Mouse (Mus musculus) kidney, embryonic 14.5 days (tissue): ENCODE data around the gene Olfr492. TPM values are rescaled to one million over a fixed set of nuclear protein-coding genes. Genes with fewer than 3 reads are reported as not detected.

ENCODE experiments used
- ATAC-seq: fragments of 200-750 bp; cut with Nextera tagmentation; 2 replicates; pipeline ENCODE4 v1.8.0; 2017; ENCODE audit warnings: moderate number of reproducible peaks, mild to moderate bottlenecking, moderate TSS enrichment, moderate library complexity; ENCODE audit not compliant: low FRiP score, low TSS enrichment
- H3K27ac ChIP-seq: fragments of 300-500 bp; sonication (generic); 2 replicates; pipeline ENCODE4 v1.5.1; 2014; ENCODE audit warnings: low read depth, mild to moderate bottlenecking, low read length, moderate library complexity, mixed read lengths
- H3K27me3 ChIP-seq: fragments of 300-500 bp; sonication (generic); 2 replicates; pipeline ENCODE4 v1.6.1; 2014; ENCODE audit warnings: mild to moderate bottlenecking, low read length; ENCODE audit not compliant: control insufficient read depth, insufficient read depth
- H3K36me3 ChIP-seq: fragments of 300-500 bp; sonication (generic); 2 replicates; pipeline ENCODE4 v1.6.1; 2014; ENCODE audit warnings: low read length, mixed read lengths; ENCODE audit not compliant: control insufficient read depth, insufficient read depth
- H3K4me1 ChIP-seq: fragments of 300-500 bp; sonication (generic); 2 replicates; pipeline ENCODE4 v1.6.1; 2014; ENCODE audit warnings: low read length, mixed read lengths; ENCODE audit not compliant: control insufficient read depth, insufficient read depth
- H3K4me2 ChIP-seq: fragments of 300-500 bp; sonication (generic); replicated peaks from 2 replicates; pipeline ENCODE4 v1.6.1; 2014; ENCODE audit warnings: low read depth, mild to moderate bottlenecking, low read length
- H3K4me3 ChIP-seq: fragments of 300-500 bp; sonication (generic); 2 replicates; pipeline ENCODE4 v1.5.1; 2014; ENCODE audit warnings: mild to moderate bottlenecking, low read length
- H3K9ac ChIP-seq: fragments of 300-500 bp; sonication (generic); 2 replicates; pipeline ENCODE4 v1.6.1; 2014; ENCODE audit warnings: low read depth, mild to moderate bottlenecking, low read length, moderate library complexity
- H3K9me3 ChIP-seq: fragments of 300-500 bp; sonication (generic); 2 replicates; pipeline ENCODE4 v1.6.1; 2016; ENCODE audit warnings: low read length; ENCODE audit not compliant: control insufficient read depth
- WGBS: fragments of 180-500 bp; shearing (Covaris S2); extraction: QIAGEN DNeasy Blood & Tissue Kit; methylation state at CpG from one replicate; pipeline ENCODE4 v1.1.7; 2014; 5-methylcytosine and 5-hydroxymethylcytosine counted together
- polyA plus RNA-seq: library from polyadenylated mRNA; unstranded; fragments of >200 nt; fragmentation: Nextera tagmentation; extraction: Ambion mirVana; gene quantifications from 2 replicates; pipeline ENCODE4 v1.2.1, GENCODE M21; 2014

The Olfr492 gene
- not detected in 2 replicates for polyA plus RNA-seq

- H3K4me1 ChIP-seq: no peaks in the 10 kb centered on the region
- H3K27me3 ChIP-seq: no peaks in the 10 kb centered on the region
- no peak for ATAC-seq
- no peak within 1 kb of the TSS for H3K4me2 ChIP-seq
- no peak within 1 kb of the TSS for H3K27ac ChIP-seq
- no peaks in the 10 kb centered on the region for H3K36me3 ChIP-seq
- no peak within 1 kb of the TSS for H3K9ac ChIP-seq
- no peaks in the 10 kb centered on the region for H3K9me3 ChIP-seq
- 79% methylated on average over 2 of the region's 2 CpGs for WGBS
- H3K4me3 ChIP-seq: no peak within 1 kb of the TSS
These were observed at the start of gene Olfr492 for GRCm38 (mm10) chr7:108323574-108323973. TSS of gene Olfr492 (minus strand) at chr7:108323674.

- Histone ChIP-seq H3K9ac (no peak within 1 kb of the TSS), H3K4me1 (no peaks in the 10 kb centered on the region), H3K9me3 (no peaks in the 10 kb centered on the region), H3K27me3 (no peaks in the 10 kb centered on the region), H3K4me2 (no peak within 1 kb of the TSS), H3K36me3 (no peaks in the 10 kb centered on the region), H3K4me3 (no peak within 1 kb of the TSS), H3K27ac (no peak within 1 kb of the TSS)
- ATAC-seq: no peak
- 80% methylated on average over 3 of the region's 3 CpGs for WGBS
These were observed 41.6 kb upstream of the Olfr492 start, which contains the start of gene Olfr494 for GRCm38 (mm10) chr7:108365035-108365434. TSS of gene Olfr494 (plus strand) at chr7:108365335.

GRCm38 (mm10) chr7:108346879-108347278 lies 23.4 kb upstream of the Olfr492 start, which contains the start of gene Olfr493:
TSS of gene Olfr493 (minus strand) at chr7:108346979.
- WGBS: 79% methylated on average over 1 of the region's 1 CpGs
- Histone ChIP-seq H3K4me3 (no peak within 1 kb of the TSS), H3K4me2 (no peak within 1 kb of the TSS), H3K4me1 (no peaks in the 10 kb centered on the region), H3K27ac (no peak within 1 kb of the TSS), H3K9ac (no peak within 1 kb of the TSS), H3K9me3 (no peaks in the 10 kb centered on the region), H3K36me3 (no peaks in the 10 kb centered on the region), H3K27me3 (no peaks in the 10 kb centered on the region)
- no peak for ATAC-seq

- H3K9me3 ChIP-seq: no peaks in the 10 kb centered on the region
- no peak within 1 kb of the TSS for H3K4me2 ChIP-seq
- 61% methylated on average over 1 of the region's 1 CpGs for WGBS
- no peaks in the 10 kb centered on the region for H3K27me3 ChIP-seq
- no peaks in the 10 kb centered on the region for H3K36me3 ChIP-seq
- H3K9ac ChIP-seq: no peak within 1 kb of the TSS
- ATAC-seq: no peak
- H3K27ac ChIP-seq: no peak within 1 kb of the TSS
- H3K4me1 ChIP-seq: no peaks in the 10 kb centered on the region
- no peak within 1 kb of the TSS for H3K4me3 ChIP-seq
These were observed 10.3 kb downstream of the Olfr492 start, which contains the start of gene Olfr491 for GRCm38 (mm10) chr7:108313151-108313550. TSS of gene Olfr491 (plus strand) at chr7:108313451.

- no peak within 1 kb of the TSS for H3K9ac ChIP-seq
- H3K27me3 ChIP-seq: no peaks in the 10 kb centered on the region
- no peak within 1 kb of the TSS for H3K27ac ChIP-seq
- no peaks in the 10 kb centered on the region for H3K9me3 ChIP-seq
- H3K4me3 ChIP-seq: no peak within 1 kb of the TSS
- H3K4me1 ChIP-seq: no peaks in the 10 kb centered on the region
- no peak within 1 kb of the TSS for H3K4me2 ChIP-seq
- H3K36me3 ChIP-seq: no peaks in the 10 kb centered on the region
- ATAC-seq: no peak
These were observed 34.6 kb downstream of the Olfr492 start, which contains the start of gene Olfr490 for GRCm38 (mm10) chr7:108288834-108289233. TSS of gene Olfr490 (minus strand) at chr7:108288934.

Other genes starting within 250 kb of the Olfr492 start
- gene Olfr481, start 243.8 kb downstream of the Olfr492 start, polyA plus RNA-seq: not detected in 2 replicates
- 0.09 TPM in 1 of 2 replicates, not detected in the other for gene Olfr482, start 226.1 kb downstream of the Olfr492 start, polyA plus RNA-seq
- gene Olfr483, start 222.8 kb downstream of the Olfr492 start, polyA plus RNA-seq: not detected in 2 replicates
- gene Olfr484, start 196.2 kb downstream of the Olfr492 start, polyA plus RNA-seq: not detected in 2 replicates
- not detected in 2 replicates for gene Olfr485, start 163.8 kb downstream of the Olfr492 start, polyA plus RNA-seq
- not detected in 2 replicates for gene Olfr486, start 150.9 kb downstream of the Olfr492 start, polyA plus RNA-seq
- not detected in 2 replicates for gene Olfr487, start 109.0 kb downstream of the Olfr492 start, polyA plus RNA-seq
- not detected in 2 replicates for gene Olfr488, start 65.3 kb downstream of the Olfr492 start, polyA plus RNA-seq
- gene Olfr490, start 34.7 kb downstream of the Olfr492 start, polyA plus RNA-seq: not detected in 2 replicates
- not detected in 2 replicates for gene Olfr491, start 10.2 kb downstream of the Olfr492 start, polyA plus RNA-seq
- gene Olfr493, start 23.3 kb upstream of the Olfr492 start, polyA plus RNA-seq: not detected in 2 replicates
- gene Olfr494, start 41.7 kb upstream of the Olfr492 start, polyA plus RNA-seq: not detected in 2 replicates
- not detected in 2 replicates for gene Olfr495, start 69.5 kb upstream of the Olfr492 start, polyA plus RNA-seq
- gene Olfr497, start 96.7 kb upstream of the Olfr492 start, polyA plus RNA-seq: not detected in 2 replicates
- gene Olfr498, start 141.7 kb upstream of the Olfr492 start, polyA plus RNA-seq: not detected in 2 replicates
- gene Olfr502, start 201.4 kb upstream of the Olfr492 start, polyA plus RNA-seq: not detected in 2 replicates
- gene Olfr503, start 220.9 kb upstream of the Olfr492 start, polyA plus RNA-seq: not detected in 2 replicates
- gene Olfr504, start 242.1 kb upstream of the Olfr492 start, polyA plus RNA-seq: not detected in 2 replicates